Mouse (Mus musculus) adrenal gland, postnatal 14 days (tissue): ENCODE results near the gene Gm43517. TPM values are rescaled to one million over a fixed set of nuclear protein-coding genes. Genes with fewer than 3 reads are reported as not detected.

Experiments used
- DNase-seq: peaks from one replicate; pipeline ENCODE4 v3.0.0; 2021; ENCODE audit warnings: mixed read lengths
- total RNA-seq: library from RNA; stranded (reverse); gene quantifications from 2 replicates; pipeline ENCODE4 v1.2.3, GENCODE M21; 2021

Gene Gm43517
- total RNA-seq, 1 experiment from 2014 or later, result not detected

DNA sequence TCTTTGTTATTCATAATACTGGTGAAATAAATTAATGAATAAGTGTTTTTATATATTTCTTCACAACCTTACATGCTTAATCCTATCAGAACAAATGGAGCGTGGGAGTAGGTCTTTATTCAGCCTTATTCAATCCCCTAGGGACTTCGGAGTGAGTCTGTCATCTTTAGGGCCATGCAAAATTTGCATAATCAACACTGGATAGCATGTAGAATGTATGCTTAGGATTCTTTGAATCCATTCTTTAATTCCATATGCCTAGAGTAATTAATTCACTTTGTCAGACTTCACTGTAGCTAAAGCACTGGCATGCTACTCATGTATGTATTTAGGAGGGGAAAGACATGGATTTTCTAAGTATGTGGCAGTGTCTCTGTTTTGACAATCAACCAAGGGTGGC is 24.9 kb downstream of the Gm43517 start:
- DNase-seq, result no peak

GRCm38 (mm10) chr12:49417963-49418362 is 33.0 kb downstream of the Gm43517 start:
- DNase-seq, result no peak

Other genes starting within 250 kb of the Gm43517 start
- not detected in 2 replicates for gene Foxg1, start 2.5 kb upstream of the Gm43517 start, total RNA-seq